ENCODE assay signal across 10 mouse cellular contexts in genomic region chr17:14201281-14201787, GRCm38 (mm10). TPM values are rescaled to one million over a fixed set of nuclear protein-coding genes. Genes with fewer than 3 reads are reported as not detected.
A peak's percentile ranks its signal among the peaks of the same experiment; 100 is the strongest.
DNase-seq lines count a peak whose midpoint lies in the region; ATAC-seq lines count a peak whose summit lies in the region.
"Had no signal": no experiment of that assay in that cellular context is flagged by ENCODE, and none has a peak within 500 bp of the region (broad histone marks: within the 10 kb centered on the region; RNA-seq: fewer than 3 reads in every experiment).

No protein-coding gene starts in this region.

- ATAC-seq in embryonic facial prominence, embryonic 15.5 days (ENCODE audit: insufficient number of reproducible peaks, low FRiP score, low TSS enrichment, low read depth), result no peak
- no peak for ATAC-seq in kidney, embryonic 16.5 days (ENCODE audit: low FRiP score, low TSS enrichment)
- no peak for ATAC-seq in midbrain, embryonic 15.5 days (replicated peaks)
- no peak for ATAC-seq in erythroblast, adult 5-6 weeks (replicated peaks; ENCODE audit: low FRiP score, poor library complexity, severe bottlenecking)

- no peak for DNase-seq in heart, embryonic 10.5 days (ENCODE audit: low spot score)
- no peak for DNase-seq in heart, postnatal 36 days
- DNase-seq in spleen, postnatal 10 days (ENCODE audit: low spot score in 2 of 2), result no peak
- DNase-seq in layer of hippocampus, postnatal 25 days (ENCODE audit: extremely low spot score in 1 of 2, low spot score in 1 of 2), result no peak

- H3K9me3 ChIP-seq in heart, embryonic 10.5 days, result no peaks in the 10 kb centered on the region
- H3K9me3 ChIP-seq in embryonic facial prominence, embryonic 15.5 days (replicated peaks), result no peaks in the 10 kb centered on the region
- H3K9me3 ChIP-seq in kidney, embryonic 16.5 days (ENCODE audit: low read length), result no peaks in the 10 kb centered on the region
- H3K9me3 ChIP-seq in midbrain, embryonic 15.5 days, result no peaks in the 10 kb centered on the region

- WGBS in heart, embryonic 10.5 days, result 13% methylated on average over 12 of the region's 12 CpGs
- WGBS in embryonic facial prominence, embryonic 15.5 days, result 12% methylated on average over 12 of the region's 12 CpGs
- WGBS in kidney, embryonic 16.5 days, result 4% methylated on average over 12 of the region's 12 CpGs
- WGBS in midbrain, embryonic 15.5 days, result 8% methylated on average over 12 of the region's 12 CpGs

- H3K4me1 ChIP-seq in heart, embryonic 10.5 days, result peaks cover 33% of the 10 kb centered on the region
- H3K4me1 ChIP-seq in embryonic facial prominence, embryonic 15.5 days, result peaks cover 33% of the 10 kb centered on the region
- H3K4me1 ChIP-seq in kidney, embryonic 16.5 days (ENCODE audit: insufficient read depth, low read length), result peaks cover 37% of the 10 kb centered on the region
- peaks cover 27% of the 10 kb centered on the region for H3K4me1 ChIP-seq in midbrain, embryonic 15.5 days

- intact Hi-C loops in heart, postnatal 36 days (cut with DNase I), result loop anchor here (10.0 kb wide), 1 partner anchor 367 kb away; no protein-coding TSS in a partner anchor

- no peak overlapping the region for H3K27ac ChIP-seq in heart, embryonic 10.5 days
- no peak overlapping the region for H3K27ac ChIP-seq in embryonic facial prominence, embryonic 15.5 days (replicated peaks)
- peak overlapping the region; percentile 89 for H3K27ac ChIP-seq in kidney, embryonic 16.5 days (ENCODE audit: low read length)
- H3K27ac ChIP-seq in midbrain, embryonic 15.5 days, result no peak overlapping the region

- peaks cover 75% of the 10 kb centered on the region for H3K27me3 ChIP-seq in heart, embryonic 10.5 days (ENCODE audit: insufficient read depth, poor library complexity, severe bottlenecking)
- H3K27me3 ChIP-seq in embryonic facial prominence, embryonic 15.5 days, result peaks cover 46% of the 10 kb centered on the region
- H3K27me3 ChIP-seq in kidney, embryonic 16.5 days (ENCODE audit: insufficient read depth, low read length), result peaks cover 37% of the 10 kb centered on the region
- H3K27me3 ChIP-seq in midbrain, embryonic 15.5 days (replicated peaks), result peaks cover 51% of the 10 kb centered on the region

- peaks cover 12% of the 10 kb centered on the region for H3K36me3 ChIP-seq in heart, embryonic 10.5 days
- H3K36me3 ChIP-seq in embryonic facial prominence, embryonic 15.5 days, result no peaks in the 10 kb centered on the region
- peaks cover 11% of the 10 kb centered on the region for H3K36me3 ChIP-seq in kidney, embryonic 16.5 days (ENCODE audit: insufficient read depth, low read length)
- no peaks in the 10 kb centered on the region for H3K36me3 ChIP-seq in midbrain, embryonic 15.5 days (replicated peaks)

- H3K4me3 ChIP-seq in heart, embryonic 10.5 days, result 0 out of 2 replicates have a peak overlapping the region, but pooled peaks have one; percentile 72
- H3K4me3 ChIP-seq in embryonic facial prominence, embryonic 15.5 days (replicated peaks), result no peak overlapping the region
- peak overlapping the region; percentile 67 for H3K4me3 ChIP-seq in kidney, embryonic 16.5 days (ENCODE audit: low read length)
- H3K4me3 ChIP-seq in midbrain, embryonic 15.5 days, result no peak overlapping the region
- H3K4me3 ChIP-seq: erythroblast, embryonic 14.5 days had no signal

- no peak overlapping the region for H3K9ac ChIP-seq in embryonic facial prominence, embryonic 15.5 days
- H3K9ac ChIP-seq in kidney, embryonic 16.5 days (replicated peaks; ENCODE audit: low read length), result peak overlapping the region; percentile 59
- H3K9ac ChIP-seq in midbrain, embryonic 15.5 days, result no peak overlapping the region

- 0 out of 2 replicates have a peak overlapping the region, but pooled peaks have one; percentile 6 for H3K4me2 ChIP-seq in embryonic facial prominence, embryonic 15.5 days (replicated peaks)
- peak overlapping the region; percentile 66 for H3K4me2 ChIP-seq in kidney, embryonic 16.5 days (replicated peaks; ENCODE audit: low read depth, low read length)
- H3K4me2 ChIP-seq in midbrain, embryonic 15.5 days, result peak overlapping the region; percentile 92

RNA-seq across cellular contexts. Expression of gene Dact2, which starts 2.8 kb away (rescaled TPM):
- 0.59 and 1.4 TPM in 2 replicates for polyA plus RNA-seq in heart, embryonic 10.5 days (2016; fragmentation: Nextera tagmentation; extraction: Ambion mirVana)
- 1 to 10 TPM; 1.0 to 1.7 TPM for total RNA-seq in heart, postnatal 36 days (2021)
- 3.5 and 3.9 TPM in 2 replicates for polyA plus RNA-seq in embryonic facial prominence, embryonic 15.5 days (2015; fragmentation: Nextera tagmentation; extraction: Ambion mirVana)
- 15.0 and 17.7 TPM in 2 replicates for polyA plus RNA-seq in kidney, embryonic 16.5 days (2015; fragmentation: Nextera tagmentation; extraction: Ambion mirVana)
- polyA plus RNA-seq in midbrain, embryonic 15.5 days (2015; fragmentation: Nextera tagmentation; extraction: Ambion mirVana), result 1.7 and 2.9 TPM in 2 replicates
- 10 to 100 TPM; 25.2 to 26.1 TPM for total RNA-seq in layer of hippocampus, postnatal 25 days (2021)
- not detected in 2 replicates for total RNA-seq in erythroblast, adult 5-6 weeks (2015; ENCODE audit: low replicate concordance)
- total RNA-seq in erythroblast, adult 5-6 weeks (2017; ENCODE audit: low replicate concordance), result 1.1 TPM in 1 of 2 replicates, not detected in the other
- total RNA-seq: megakaryocyte, adult 5-6 weeks had no signal
- polyA plus RNA-seq: erythroblast, embryonic 14.5 days had no signal

Comparison
In these comparisons a context has a peak if more than half of its experiments do, and no peak if none do; other contexts are left out.
1. H3K4me3 ChIP-seq: peak in heart, embryonic 10.5 days (single experiment) and kidney, embryonic 16.5 days (single experiment); none in embryonic facial prominence, embryonic 15.5 days (single experiment) and midbrain, embryonic 15.5 days (single experiment).
2. H3K4me2 ChIP-seq: peak in every context shown above with its lines; median percentile 92 in midbrain, embryonic 15.5 days; 66 in kidney, embryonic 16.5 days; 6 in embryonic facial prominence, embryonic 15.5 days.